Mouse (Mus musculus): Measurements from ENCODE around the gene Cdk5rap2.

- TF ChIP-seq CTCF (IDR thresholded peaks at IDR 0.05) (no peak), POLR2A (IDR thresholded peaks at IDR 0.05; ENCODE audit: insufficient read depth, low read depth, low read length) (no peak)
Observed at GRCm38 (mm10) chr4:70245706-70246105, 164.5 kb downstream of the Cdk5rap2 start.

Measured in heart, adult 2 months (tissue).